ENCODE assay signal across 9 mouse cellular contexts in the genomic region with DNA sequence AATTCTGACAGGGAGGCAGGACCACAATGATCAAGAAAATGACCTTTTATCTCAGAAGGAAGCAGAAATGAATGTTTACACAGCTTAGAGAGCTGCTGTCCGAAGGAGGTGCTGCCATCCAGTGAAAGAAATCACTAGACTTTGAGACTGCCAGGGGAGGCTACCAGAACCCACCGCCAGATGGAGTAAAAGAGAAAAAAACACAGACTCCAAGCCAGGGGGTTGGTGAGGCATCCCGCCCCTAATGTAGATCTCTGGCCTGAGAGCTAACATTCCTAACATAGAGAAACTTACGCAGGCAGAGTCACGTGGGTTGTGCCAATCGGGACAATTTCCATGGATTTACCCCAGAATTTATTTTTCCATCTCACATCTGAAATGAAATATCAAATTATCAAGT. TPM values are rescaled to one million over a fixed set of nuclear protein-coding genes. Genes with fewer than 3 reads are reported as not detected.
DNase-seq lines count a peak whose midpoint lies in the region; ATAC-seq lines count a peak whose summit lies in the region.
"Had no signal": no experiment of that assay in that cellular context is flagged by ENCODE, and none has a peak within 500 bp of the region (broad histone marks: within the 10 kb centered on the region; RNA-seq: fewer than 3 reads in every experiment).

No protein-coding gene starts in this region.

- 44% methylated on average over 6 of the region's 6 CpGs for WGBS in midbrain, embryonic 10.5 days
- 49% methylated on average over 6 of the region's 6 CpGs for WGBS in midbrain, embryonic 13.5 days

- H3K27me3 ChIP-seq in midbrain, embryonic 10.5 days (ENCODE audit: low read depth, poor library complexity, severe bottlenecking), result no peaks in the 10 kb centered on the region
- H3K27me3 ChIP-seq in midbrain, embryonic 13.5 days, result no peaks in the 10 kb centered on the region
- H3K27me3 ChIP-seq: midbrain, embryonic 12.5 days had no signal

- no peak overlapping the region for H3K4me3 ChIP-seq in midbrain, embryonic 10.5 days
- H3K4me3 ChIP-seq in midbrain, embryonic 13.5 days (replicated peaks), result no peak overlapping the region
- H3K4me3 ChIP-seq: midbrain, embryonic 12.5 days had no signal

- H3K36me3 ChIP-seq in midbrain, embryonic 10.5 days, result 0 out of 2 replicates have a peak, but pooled peaks cover 2% of the 10 kb centered on the region
- no peaks in the 10 kb centered on the region for H3K36me3 ChIP-seq in midbrain, embryonic 13.5 days
- H3K36me3 ChIP-seq: midbrain, embryonic 12.5 days had no signal

- no peaks in the 10 kb centered on the region for H3K9me3 ChIP-seq in midbrain, embryonic 10.5 days (replicated peaks)
- no peaks in the 10 kb centered on the region for H3K9me3 ChIP-seq in midbrain, embryonic 13.5 days
- H3K9me3 ChIP-seq: midbrain, embryonic 12.5 days had no signal

- peak; percentile 32 to 54 for DNase-seq in frontal cortex, postnatal 10 days (ENCODE audit: low spot score in 2 of 2)
- no peak for DNase-seq in frontal cortex, postnatal 14 days (ENCODE audit: low spot score in 2 of 2)
- DNase-seq in midbrain, embryonic 10.5 days (ENCODE audit: low spot score), result peak; percentile 35
- peak; percentile 72 for DNase-seq in embryo, embryonic 10.5 days (ENCODE audit: low spot score)
- peak; percentile 58 for DNase-seq in kidney, postnatal 14 days
- DNase-seq in retina, postnatal 1 day, result peak; percentile 57
- no peak for DNase-seq in adrenal gland, adult (ENCODE audit: inconsistent age in 2 of 2, low spot score in 1 of 2)

- H3K4me2 ChIP-seq in midbrain, embryonic 13.5 days (replicated peaks), result no peak overlapping the region
- H3K4me2 ChIP-seq: midbrain, embryonic 12.5 days had no signal

- no peak; the same call in 1 of the 2 replicates for ATAC-seq in midbrain, embryonic 13.5 days

- no peak overlapping the region for H3K27ac ChIP-seq in midbrain, embryonic 10.5 days (replicated peaks)
- no peak overlapping the region for H3K27ac ChIP-seq in midbrain, embryonic 13.5 days
- H3K27ac ChIP-seq: midbrain, embryonic 12.5 days had no signal

- no peak overlapping the region for H3K9ac ChIP-seq in midbrain, embryonic 13.5 days (replicated peaks)
- H3K9ac ChIP-seq: midbrain, embryonic 12.5 days had no signal

- H3K4me1 ChIP-seq in midbrain, embryonic 10.5 days, result no peaks in the 10 kb centered on the region
- H3K4me1 ChIP-seq in midbrain, embryonic 13.5 days (replicated peaks), result no peaks in the 10 kb centered on the region
- H3K4me1 ChIP-seq: midbrain, embryonic 12.5 days had no signal

RNA-seq across cellular contexts. Expression of gene Gsdme, which starts 45.4 kb away (rescaled TPM):
- polyA plus RNA-seq in midbrain, embryonic 10.5 days (2016; fragmentation: Nextera tagmentation; extraction: Ambion mirVana), result 52.9 and 56.6 TPM in 2 replicates
- 64.9 and 71.6 TPM in 2 replicates for polyA plus RNA-seq in midbrain, embryonic 13.5 days (2015; fragmentation: Nextera tagmentation; extraction: Ambion mirVana)

Comparison
In these comparisons a context has a peak if more than half of its experiments do, and no peak if none do; other contexts are left out.
1. DNase-seq: peak in frontal cortex, postnatal 10 days (2 of 2), midbrain, embryonic 10.5 days (single experiment), embryo, embryonic 10.5 days (single experiment), kidney, postnatal 14 days (single experiment) and retina, postnatal 1 day (single experiment); none in frontal cortex, postnatal 14 days (0 of 2) and adrenal gland, adult (0 of 2).